Mouse (Mus musculus): ENCODE measurements around the gene Rrp9. TPM values are rescaled to one million over a fixed set of nuclear protein-coding genes. Genes with fewer than 3 reads are reported as not detected.

Rrp9 gene
- polyA plus RNA-seq, 1 experiment from 2014 or later = 42.3 TPM

- H3K4me1 ChIP-seq (replicated peaks) = peaks cover 31% of the 10 kb centered on the region
- no peak for ATAC-seq (ENCODE audit: low read depth)
- WGBS = 74% methylated on average over 6 of the region's 6 CpGs
Measured at GRCm38 (mm10) chr9:106469317-106469716, 6.4 kb upstream of the Rrp9 start.

GRCm38 (mm10) chr9:106469776-106470175 is 6.0 kb upstream of the Rrp9 start:
- no peak overlapping the region for H3K4me3 ChIP-seq

More at GRCm38 (mm10) chr9:106469317-106469716, 6.4 kb upstream of the Rrp9 start:
- Histone ChIP-seq H3K9me3 (no peaks in the 10 kb centered on the region), H3K27ac (replicated peaks) (no peak overlapping the region), H3K4me2 (no peak overlapping the region), H3K9ac (no peak overlapping the region), H3K27me3 (no peaks in the 10 kb centered on the region), H3K4me3 (no peak overlapping the region), H3K36me3 (0 out of 2 replicates have a peak, but pooled peaks cover 2% of the 10 kb centered on the region)

GRCm38 (mm10) chr9:106470991-106471750 is 4.6 kb upstream of the Rrp9 start:
- H3K4me1 ChIP-seq (replicated peaks) = peaks cover 22% of the 10 kb centered on the region
- 72% methylated on average over 14 of the region's 14 CpGs for WGBS
- H3K4me2 ChIP-seq = no peak overlapping the region
- H3K9ac ChIP-seq = 0 out of 2 replicates have a peak overlapping the region, but pooled peaks have one; percentile 17
- H3K27me3 ChIP-seq = no peaks in the 10 kb centered on the region
- H3K4me3 ChIP-seq = no peak overlapping the region
- no peak overlapping the region for H3K27ac ChIP-seq (replicated peaks)
- H3K36me3 ChIP-seq = no peaks in the 10 kb centered on the region
- no peaks in the 10 kb centered on the region for H3K9me3 ChIP-seq
- no peak for ATAC-seq (ENCODE audit: low read depth)

More at GRCm38 (mm10) chr9:106469776-106470175, 6.0 kb upstream of the Rrp9 start:
- Histone ChIP-seq H3K4me1 (replicated peaks) (peaks cover 31% of the 10 kb centered on the region), H3K4me2 (no peak overlapping the region), H3K36me3 (no peaks in the 10 kb centered on the region), H3K27ac (replicated peaks) (no peak overlapping the region), H3K9me3 (no peaks in the 10 kb centered on the region), H3K9ac (no peak overlapping the region), H3K27me3 (no peaks in the 10 kb centered on the region)
- WGBS = 71% methylated on average over 9 of the region's 9 CpGs
- ATAC-seq (ENCODE audit: low read depth) = no peak

GRCm38 (mm10) chr9:106471892-106472291 is 3.9 kb upstream of the Rrp9 start:
- Histone ChIP-seq H3K4me2 (no peak overlapping the region), H3K4me1 (replicated peaks) (peaks cover 28% of the 10 kb centered on the region), H3K36me3 (no peaks in the 10 kb centered on the region), H3K27me3 (no peaks in the 10 kb centered on the region), H3K9ac (no peak overlapping the region), H3K4me3 (no peak overlapping the region), H3K9me3 (no peaks in the 10 kb centered on the region), H3K27ac (replicated peaks) (no peak overlapping the region)
- 12% methylated on average over 5 of the region's 5 CpGs for WGBS
- no peak for ATAC-seq (ENCODE audit: low read depth)

- H3K27me3 ChIP-seq = no peaks in the 10 kb centered on the region
- H3K36me3 ChIP-seq = no peaks in the 10 kb centered on the region
- H3K4me2 ChIP-seq = no peak overlapping the region
- ATAC-seq (ENCODE audit: low read depth) = no peak
- H3K27ac ChIP-seq (replicated peaks) = no peak overlapping the region
- H3K9ac ChIP-seq = no peak overlapping the region
- WGBS = 69% methylated on average over 4 of the region's 4 CpGs
- H3K4me1 ChIP-seq (replicated peaks) = peaks cover 28% of the 10 kb centered on the region
- no peaks in the 10 kb centered on the region for H3K9me3 ChIP-seq
- no peak overlapping the region for H3K4me3 ChIP-seq
Measured at GRCm38 (mm10) chr9:106472321-106472720, 3.4 kb upstream of the Rrp9 start.

- Histone ChIP-seq H3K36me3 (no peaks in the 10 kb centered on the region), H3K27ac (replicated peaks) (no peak overlapping the region), H3K4me1 (replicated peaks) (peaks cover 37% of the 10 kb centered on the region), H3K9ac (no peak overlapping the region), H3K4me2 (no peak overlapping the region), H3K27me3 (no peaks in the 10 kb centered on the region), H3K4me3 (no peak overlapping the region), H3K9me3 (no peaks in the 10 kb centered on the region)
- no peak for ATAC-seq (ENCODE audit: low read depth)
- WGBS = 93% methylated on average over 16 of the region's 16 CpGs
Measured at GRCm38 (mm10) chr9:106473081-106473752, 2.5 kb upstream of the Rrp9 start.

GRCm38 (mm10) chr9:106473753-106474105 is 2.0 kb upstream of the Rrp9 start:
- 78% methylated on average over 5 of the region's 5 CpGs for WGBS
- Histone ChIP-seq H3K4me2 (no peak overlapping the region), H3K27me3 (no peaks in the 10 kb centered on the region), H3K27ac (replicated peaks) (no peak overlapping the region), H3K4me3 (no peak overlapping the region), H3K9ac (no peak overlapping the region), H3K4me1 (replicated peaks) (peaks cover 42% of the 10 kb centered on the region), H3K9me3 (no peaks in the 10 kb centered on the region), H3K36me3 (no peaks in the 10 kb centered on the region)
- ATAC-seq (ENCODE audit: low read depth) = no peak

GRCm38 (mm10) chr9:106474456-106474855 is 1.3 kb upstream of the Rrp9 start:
- Histone ChIP-seq H3K27me3 (no peaks in the 10 kb centered on the region), H3K4me2 (0 out of 2 replicates have a peak overlapping the region, but pooled peaks have one; percentile 13), H3K4me3 (no peak overlapping the region), H3K4me1 (replicated peaks) (peaks cover 46% of the 10 kb centered on the region), H3K9me3 (no peaks in the 10 kb centered on the region), H3K27ac (replicated peaks) (no peak overlapping the region), H3K36me3 (peaks cover 2% of the 10 kb centered on the region; the same call in 1 of the 2 replicates), H3K9ac (peak overlapping the region; percentile 49; the same call in 1 of the 2 replicates)
- ATAC-seq (ENCODE audit: low read depth) = no peak
- 8% methylated on average over 6 of the region's 6 CpGs for WGBS

GRCm38 (mm10) chr9:106475046-106475445 is 717 bp upstream of the Rrp9 start:
- WGBS = 65% methylated on average over 7 of the region's 7 CpGs
- H3K4me3 ChIP-seq = no peak overlapping the region

GRCm38 (mm10) chr9:106476002-106476923 is 500 bp downstream of the Rrp9 start:
- 37% methylated on average over 16 of the region's 16 CpGs for WGBS
- H3K27ac ChIP-seq (replicated peaks) = peak overlapping the region; percentile 18; the same call in 1 of the 2 replicates
- peak overlapping the region; percentile 26 for H3K4me2 ChIP-seq
- H3K36me3 ChIP-seq = peaks cover 14% of the 10 kb centered on the region
- H3K9ac ChIP-seq = peak overlapping the region; percentile 28
- ATAC-seq (ENCODE audit: low read depth) = peak; percentile 46
- H3K4me3 ChIP-seq = 0 out of 2 replicates have a peak overlapping the region, but pooled peaks have one; percentile 0
- H3K27me3 ChIP-seq = no peaks in the 10 kb centered on the region
- no peaks in the 10 kb centered on the region for H3K9me3 ChIP-seq
- H3K4me1 ChIP-seq (replicated peaks) = peaks cover 46% of the 10 kb centered on the region

More at GRCm38 (mm10) chr9:106475046-106475445, 717 bp upstream of the Rrp9 start:
- no peak for ATAC-seq (ENCODE audit: low read depth)
- Histone ChIP-seq H3K27me3 (no peaks in the 10 kb centered on the region), H3K4me1 (replicated peaks) (peaks cover 46% of the 10 kb centered on the region), H3K9ac (peak overlapping the region; percentile 49; the same call in 1 of the 2 replicates), H3K4me2 (no peak overlapping the region), H3K27ac (replicated peaks) (no peak overlapping the region), H3K9me3 (no peaks in the 10 kb centered on the region), H3K36me3 (peaks cover 5% of the 10 kb centered on the region; the same call in 1 of the 2 replicates)

GRCm38 (mm10) chr9:106476924-106477484 is 1.2 kb downstream of the Rrp9 start, which contains the start of gene Parp3:
TSS of gene Parp3 (minus strand) at chr9:106476949.
- peaks cover 41% of the 10 kb centered on the region for H3K4me1 ChIP-seq (replicated peaks)
- H3K27me3 ChIP-seq = no peaks in the 10 kb centered on the region
- H3K27ac ChIP-seq (replicated peaks) = peak within 1 kb of the TSS; percentile 18; the same call in 1 of the 2 replicates
- peaks cover 20% of the 10 kb centered on the region for H3K36me3 ChIP-seq
- no peaks in the 10 kb centered on the region for H3K9me3 ChIP-seq
- peak within 1 kb of the TSS; percentile 99 for H3K4me2 ChIP-seq
- ATAC-seq (ENCODE audit: low read depth) = peak; percentile 98
- WGBS = 0% methylated on average over 41 of the region's 41 CpGs
- H3K4me3 ChIP-seq = peak within 1 kb of the TSS; percentile 67
- H3K9ac ChIP-seq = peak within 1 kb of the TSS; percentile 79
